Mouse (Mus musculus): ENCODE data around the gene Abcc12. TPM values are rescaled to one million over a fixed set of nuclear protein-coding genes. Genes with fewer than 3 reads are reported as not detected.

The Abcc12 gene
- polyA plus RNA-seq, 1 experiment from 2014 or later: 0.12 TPM

DNA sequence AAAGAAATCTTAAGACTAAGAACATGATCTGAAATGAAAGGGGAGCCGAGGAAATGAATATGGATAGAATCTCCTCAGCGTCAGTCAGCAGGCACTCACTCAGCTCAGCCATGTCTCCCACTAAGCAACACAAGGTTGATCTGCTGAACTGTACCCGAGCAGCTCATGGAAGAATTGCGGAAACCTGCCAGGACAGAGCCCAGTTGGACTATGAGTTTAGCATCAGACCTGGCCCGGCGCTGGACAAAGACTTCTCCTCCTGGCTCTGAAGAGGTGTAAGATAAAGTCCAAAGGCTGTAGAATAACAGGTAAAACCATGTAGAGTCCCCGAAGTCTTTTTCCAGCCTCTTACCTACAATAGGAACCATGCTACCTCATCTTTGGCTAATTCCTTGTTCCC is 17.2 kb upstream of the Abcc12 start:
- 93% methylated on average over 7 of the region's 7 CpGs for WGBS
- no peak overlapping the region for H3K4me2 ChIP-seq
- no peaks in the 10 kb centered on the region for H3K27me3 ChIP-seq (replicated peaks)
- no peak for ATAC-seq (ENCODE audit: low FRiP score)
- no peaks in the 10 kb centered on the region for H3K9me3 ChIP-seq (replicated peaks)
- H3K4me1 ChIP-seq: no peaks in the 10 kb centered on the region
- no peak overlapping the region for H3K9ac ChIP-seq (replicated peaks)
- no peak overlapping the region for H3K4me3 ChIP-seq (replicated peaks)
- no peaks in the 10 kb centered on the region for H3K36me3 ChIP-seq
- no peak overlapping the region for H3K27ac ChIP-seq (replicated peaks)

DNA sequence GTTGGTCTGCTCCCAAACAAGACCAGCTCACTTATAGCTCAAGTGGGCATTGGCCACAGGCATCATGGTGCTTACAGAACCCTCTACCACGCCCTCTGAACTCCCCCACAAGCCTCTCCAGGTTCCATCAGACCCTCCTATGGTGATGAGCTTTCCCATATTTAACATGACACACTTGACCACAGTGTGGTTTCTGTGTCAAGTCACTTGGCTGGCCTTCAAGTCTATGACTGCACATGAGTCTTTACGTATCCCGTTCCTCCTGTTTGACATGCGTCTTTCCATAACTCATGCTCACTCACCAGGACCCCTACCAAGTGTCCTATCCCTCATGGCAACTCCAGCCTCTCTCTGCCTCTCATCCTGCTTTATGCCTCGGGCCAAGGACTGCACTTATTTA is 15.2 kb upstream of the Abcc12 start:
- no peaks in the 10 kb centered on the region for H3K27me3 ChIP-seq (replicated peaks)
- H3K4me3 ChIP-seq (replicated peaks): no peak overlapping the region
- WGBS: 87% methylated on average over 5 of the region's 5 CpGs
- no peaks in the 10 kb centered on the region for H3K4me1 ChIP-seq
- ATAC-seq (ENCODE audit: low FRiP score): no peak
- H3K9me3 ChIP-seq (replicated peaks): no peaks in the 10 kb centered on the region
- no peak overlapping the region for H3K27ac ChIP-seq (replicated peaks)
- no peak overlapping the region for H3K9ac ChIP-seq (replicated peaks)
- no peak overlapping the region for H3K4me2 ChIP-seq
- H3K36me3 ChIP-seq: no peaks in the 10 kb centered on the region

DNA sequence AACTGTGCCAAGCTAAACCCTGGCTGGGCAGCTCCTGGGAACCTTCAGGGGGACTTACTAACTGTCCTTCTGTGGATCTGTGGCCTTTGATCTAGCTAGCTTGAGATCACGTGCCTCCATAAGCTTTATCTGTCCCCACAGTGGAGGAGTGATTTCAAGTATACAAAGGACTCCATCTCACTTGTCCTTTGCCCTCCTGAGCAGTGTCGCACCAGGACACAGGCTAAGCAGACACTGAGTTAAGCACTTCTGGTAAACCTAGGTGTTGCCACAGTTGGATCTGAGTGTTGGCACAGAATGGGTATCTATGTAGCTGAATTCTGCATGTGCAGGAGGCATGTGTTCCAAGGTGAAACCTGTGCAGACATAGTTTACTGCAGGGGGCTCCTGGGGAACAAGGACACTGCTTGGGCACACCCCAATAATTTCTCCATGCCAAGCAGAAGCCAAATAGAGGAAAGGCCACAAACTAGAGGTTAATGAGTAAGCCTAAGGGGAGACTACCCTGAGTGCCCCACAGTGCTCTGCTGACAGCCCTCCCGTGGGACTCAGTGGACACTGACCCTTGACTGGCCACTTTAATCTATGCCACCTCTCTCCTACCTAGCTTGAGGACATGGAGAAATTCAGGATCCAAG is 13.8 kb upstream of the Abcc12 start:
- no peaks in the 10 kb centered on the region for H3K4me1 ChIP-seq
- no peaks in the 10 kb centered on the region for H3K27me3 ChIP-seq (replicated peaks)
- ATAC-seq (ENCODE audit: low FRiP score): no peak
- no peaks in the 10 kb centered on the region for H3K36me3 ChIP-seq
- H3K9me3 ChIP-seq (replicated peaks): no peaks in the 10 kb centered on the region
- H3K27ac ChIP-seq (replicated peaks): no peak overlapping the region
- no peak overlapping the region for H3K4me3 ChIP-seq (replicated peaks)
- H3K4me2 ChIP-seq: no peak overlapping the region
- H3K9ac ChIP-seq (replicated peaks): no peak overlapping the region
- WGBS: 80% methylated on average over 3 of the region's 3 CpGs

DNA sequence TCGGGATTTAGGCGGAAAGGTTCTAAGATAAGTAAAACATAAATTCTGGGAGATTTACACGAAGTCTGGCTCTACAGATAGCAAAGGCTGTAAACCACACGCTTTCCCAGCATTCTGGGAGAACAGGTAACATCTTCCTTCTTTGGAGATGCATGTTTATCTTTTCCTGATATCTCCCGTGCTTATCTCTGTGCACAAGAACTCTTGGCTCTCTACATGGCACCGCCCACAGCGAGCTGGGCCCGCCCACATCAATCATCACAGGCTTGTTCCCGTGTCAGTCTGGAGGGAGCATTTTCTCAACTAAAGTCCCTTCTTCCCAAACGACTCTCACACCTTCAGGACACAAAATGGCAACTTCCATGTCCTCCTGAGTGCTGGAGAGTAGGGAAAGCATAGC is 12.6 kb upstream of the Abcc12 start:
- Histone ChIP-seq H3K27me3 (replicated peaks) (no peaks in the 10 kb centered on the region), H3K27ac (replicated peaks) (no peak overlapping the region), H3K4me2 (no peak overlapping the region), H3K4me1 (no peaks in the 10 kb centered on the region), H3K9me3 (replicated peaks) (no peaks in the 10 kb centered on the region), H3K4me3 (replicated peaks) (no peak overlapping the region), H3K36me3 (no peaks in the 10 kb centered on the region), H3K9ac (replicated peaks) (no peak overlapping the region)
- 62% methylated on average over 10 of the region's 10 CpGs for WGBS
- ATAC-seq (ENCODE audit: low FRiP score): no peak

DNA sequence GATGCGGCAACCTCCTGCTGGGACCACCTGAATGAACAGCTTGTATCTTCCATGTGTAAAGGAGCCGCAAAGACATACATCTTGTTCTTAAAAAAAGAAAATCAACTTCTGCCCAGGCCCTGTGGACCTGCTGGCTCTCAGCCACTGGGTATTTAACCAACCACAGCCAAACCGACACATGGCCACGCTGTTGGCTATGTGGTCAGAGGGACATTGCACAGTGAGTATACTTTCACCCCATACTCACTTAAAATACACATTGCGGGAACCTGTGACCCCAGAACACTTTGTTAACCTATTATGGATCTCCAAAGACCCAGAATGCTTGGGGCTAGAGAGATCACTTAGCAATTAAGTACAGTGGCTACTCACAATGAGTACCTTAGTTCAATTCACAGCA is 7.9 kb upstream of the Abcc12 start:
- Histone ChIP-seq H3K9me3 (replicated peaks) (no peaks in the 10 kb centered on the region), H3K4me1 (no peaks in the 10 kb centered on the region), H3K27ac (replicated peaks) (no peak overlapping the region), H3K27me3 (replicated peaks) (no peaks in the 10 kb centered on the region), H3K4me2 (no peak overlapping the region), H3K9ac (replicated peaks) (no peak overlapping the region), H3K36me3 (no peaks in the 10 kb centered on the region), H3K4me3 (replicated peaks) (no peak overlapping the region)
- 90% methylated on average over 5 of the region's 5 CpGs for WGBS
- no peak for ATAC-seq (ENCODE audit: low FRiP score)

DNA sequence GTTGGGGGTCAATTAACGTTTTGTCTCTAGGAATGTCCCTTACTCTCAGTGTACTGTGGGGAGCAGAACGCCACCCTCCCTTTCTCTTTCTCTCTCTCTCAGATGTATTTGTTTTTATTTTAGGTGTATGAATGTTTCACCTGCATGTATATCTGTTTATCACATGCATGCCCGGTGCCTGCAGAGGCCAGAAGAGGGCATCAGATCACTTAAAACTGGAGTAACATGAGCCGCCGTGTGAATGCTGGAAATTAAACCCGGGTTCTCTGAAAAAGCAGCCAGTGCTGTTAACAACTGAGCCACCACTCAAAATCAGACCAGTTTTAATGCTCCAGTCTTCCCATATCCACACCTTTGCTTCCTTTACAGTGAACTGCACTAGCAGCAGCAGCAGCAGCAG is 6.2 kb upstream of the Abcc12 start:
- ATAC-seq (ENCODE audit: low FRiP score): no peak
- H3K4me3 ChIP-seq (replicated peaks): no peak overlapping the region
- no peaks in the 10 kb centered on the region for H3K27me3 ChIP-seq (replicated peaks)
- H3K9me3 ChIP-seq (replicated peaks): no peaks in the 10 kb centered on the region
- no peak overlapping the region for H3K27ac ChIP-seq (replicated peaks)
- no peak overlapping the region for H3K4me2 ChIP-seq
- H3K36me3 ChIP-seq: no peaks in the 10 kb centered on the region
- no peak overlapping the region for H3K9ac ChIP-seq (replicated peaks)
- 53% methylated on average over 6 of the region's 6 CpGs for WGBS
- no peaks in the 10 kb centered on the region for H3K4me1 ChIP-seq

DNA sequence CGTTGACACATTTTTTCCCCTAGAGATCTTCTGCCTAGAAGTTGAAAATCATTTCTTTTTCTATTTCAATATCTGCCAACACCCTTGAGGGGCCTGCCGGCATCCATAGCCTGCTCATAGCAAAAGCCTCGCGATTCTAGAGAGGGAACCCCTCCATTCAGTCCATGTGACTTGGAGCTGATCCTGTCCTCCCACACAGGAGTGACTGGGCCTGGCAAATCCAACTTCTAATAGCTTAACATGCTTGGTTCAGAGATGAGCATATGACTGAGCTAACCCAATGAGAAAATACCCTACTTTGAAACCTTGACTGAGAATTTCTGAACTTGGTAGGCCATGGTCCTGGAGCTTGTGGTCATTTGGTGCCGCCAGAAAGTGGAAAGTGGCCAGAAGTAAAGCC is 5.6 kb upstream of the Abcc12 start:
- Histone ChIP-seq H3K9ac (replicated peaks) (no peak overlapping the region; the same call in 1 of the 2 replicates), H3K27ac (replicated peaks) (no peak overlapping the region), H3K36me3 (no peaks in the 10 kb centered on the region), H3K4me2 (peak overlapping the region; percentile 78), H3K4me1 (no peaks in the 10 kb centered on the region), H3K9me3 (replicated peaks) (no peaks in the 10 kb centered on the region), H3K27me3 (replicated peaks) (no peaks in the 10 kb centered on the region), H3K4me3 (replicated peaks) (no peak overlapping the region)
- 45% methylated on average over 5 of the region's 5 CpGs for WGBS
- no peak for ATAC-seq (ENCODE audit: low FRiP score)

DNA sequence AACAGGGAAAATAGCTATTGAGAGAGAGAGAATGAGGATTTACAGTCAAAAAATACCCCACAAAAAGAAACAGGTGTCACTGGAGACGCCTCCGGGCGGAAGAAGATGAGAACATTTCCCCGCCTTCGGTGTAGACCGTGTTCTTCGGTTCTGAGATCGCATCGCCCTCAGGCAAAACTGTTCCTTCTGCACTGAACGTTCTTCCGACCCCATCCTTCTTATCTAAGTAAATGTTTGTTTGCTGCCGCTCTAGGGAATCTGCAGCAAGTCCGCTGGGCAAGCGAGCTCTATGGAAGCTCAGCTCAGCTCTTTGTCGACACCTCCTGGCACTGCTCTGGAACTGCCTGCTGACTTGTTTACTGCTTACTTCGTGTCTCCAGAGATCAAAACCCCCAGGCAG is 5.0 kb upstream of the Abcc12 start:
- WGBS: 1% methylated on average over 16 of the region's 16 CpGs
- Histone ChIP-seq H3K27ac (replicated peaks) (peak overlapping the region; percentile 76), H3K9me3 (replicated peaks) (no peaks in the 10 kb centered on the region), H3K4me2 (peak overlapping the region; percentile 78), H3K4me1 (no peaks in the 10 kb centered on the region), H3K9ac (replicated peaks) (peak overlapping the region; percentile 42), H3K4me3 (replicated peaks) (peak overlapping the region; percentile 47), H3K36me3 (no peaks in the 10 kb centered on the region), H3K27me3 (replicated peaks) (no peaks in the 10 kb centered on the region)
- ATAC-seq (ENCODE audit: low FRiP score): peak; percentile 85

DNA sequence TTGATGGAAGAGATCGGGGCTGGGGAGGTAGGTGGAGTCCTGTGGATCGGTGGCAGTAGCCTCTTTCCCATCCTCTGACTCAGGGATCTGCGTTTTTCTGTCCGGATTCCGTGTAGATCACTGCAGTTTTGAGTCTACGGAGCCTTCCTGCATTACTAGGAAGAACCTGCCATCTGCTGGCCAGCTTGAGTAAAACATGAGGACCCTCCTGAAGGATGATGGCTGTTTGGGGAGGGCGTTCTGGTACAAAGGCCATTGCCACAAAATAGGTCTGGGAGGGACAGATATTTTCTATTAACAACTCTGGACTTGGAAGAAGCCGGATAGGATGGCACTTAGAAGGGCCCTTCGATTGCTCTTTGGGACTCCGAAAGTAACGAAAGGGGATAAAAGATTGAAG is 4.6 kb upstream of the Abcc12 start:
- peak overlapping the region; percentile 47 for H3K4me3 ChIP-seq (replicated peaks)
- peak overlapping the region; percentile 42 for H3K9ac ChIP-seq (replicated peaks)
- H3K27ac ChIP-seq (replicated peaks): peak overlapping the region; percentile 76
- H3K36me3 ChIP-seq: no peaks in the 10 kb centered on the region
- H3K4me1 ChIP-seq: no peaks in the 10 kb centered on the region
- 4% methylated on average over 11 of the region's 11 CpGs for WGBS
- H3K9me3 ChIP-seq (replicated peaks): no peaks in the 10 kb centered on the region
- peak overlapping the region; percentile 78 for H3K4me2 ChIP-seq
- ATAC-seq (ENCODE audit: low FRiP score): peak; percentile 89
- H3K27me3 ChIP-seq (replicated peaks): no peaks in the 10 kb centered on the region

DNA sequence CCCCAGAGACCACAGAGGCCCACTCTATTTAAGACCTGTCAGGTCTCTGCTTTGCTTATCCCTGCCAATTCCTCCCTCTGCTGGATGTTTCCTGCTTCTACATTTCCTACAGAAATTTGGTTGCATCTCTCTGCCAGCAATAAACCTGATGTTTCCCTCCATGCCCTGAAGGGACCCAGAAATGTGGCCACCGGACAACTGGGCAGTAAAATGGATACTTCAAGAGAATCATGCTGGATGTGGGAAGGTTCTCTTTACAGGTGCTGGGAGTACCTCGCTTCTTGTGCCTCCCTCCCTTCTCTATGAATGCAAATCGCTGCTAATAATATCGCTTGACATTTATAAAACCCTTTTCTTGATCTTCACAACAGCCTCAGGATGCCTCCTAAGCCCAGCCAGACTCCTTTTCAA is 1.4 kb upstream of the Abcc12 start:
- Histone ChIP-seq H3K4me2 (no peak overlapping the region), H3K27me3 (replicated peaks) (no peaks in the 10 kb centered on the region), H3K4me1 (peaks cover 4% of the 10 kb centered on the region; the same call in 1 of the 2 replicates), H3K9me3 (replicated peaks) (no peaks in the 10 kb centered on the region), H3K9ac (replicated peaks) (no peak overlapping the region), H3K36me3 (no peaks in the 10 kb centered on the region), H3K4me3 (replicated peaks) (no peak overlapping the region), H3K27ac (replicated peaks) (no peak overlapping the region)
- ATAC-seq (ENCODE audit: low FRiP score): no peak
- 76% methylated on average over 4 of the region's 4 CpGs for WGBS

DNA sequence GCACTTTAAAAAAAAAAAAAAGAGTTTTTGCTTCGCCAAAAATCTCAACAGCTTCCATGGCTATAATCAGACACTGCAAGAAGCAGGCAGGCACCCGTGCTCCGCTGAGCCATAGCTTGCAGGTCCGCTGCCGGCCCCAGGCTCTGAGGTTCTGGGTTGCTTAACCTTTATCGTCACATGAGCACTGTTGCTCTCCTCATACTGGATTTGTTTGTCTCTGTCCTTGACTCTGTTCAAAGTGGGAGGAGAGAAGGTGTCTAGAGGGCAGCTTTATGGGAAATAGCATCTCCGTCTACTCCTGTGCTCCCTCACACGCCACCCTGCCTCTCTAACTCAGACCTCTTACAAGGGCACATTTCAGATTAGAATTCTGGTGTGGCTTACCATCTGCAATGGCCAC is 1.8 kb downstream of the Abcc12 start:
- no peak overlapping the region for H3K4me3 ChIP-seq (replicated peaks)
- no peak for ATAC-seq (ENCODE audit: low FRiP score)
- H3K4me1 ChIP-seq: peaks cover 4% of the 10 kb centered on the region; the same call in 1 of the 2 replicates
- H3K4me2 ChIP-seq: no peak overlapping the region
- H3K27ac ChIP-seq (replicated peaks): no peak overlapping the region
- H3K9me3 ChIP-seq (replicated peaks): no peaks in the 10 kb centered on the region
- no peaks in the 10 kb centered on the region for H3K36me3 ChIP-seq
- no peak overlapping the region for H3K9ac ChIP-seq (replicated peaks)
- H3K27me3 ChIP-seq (replicated peaks): no peaks in the 10 kb centered on the region
- 78% methylated on average over 8 of the region's 8 CpGs for WGBS

DNA sequence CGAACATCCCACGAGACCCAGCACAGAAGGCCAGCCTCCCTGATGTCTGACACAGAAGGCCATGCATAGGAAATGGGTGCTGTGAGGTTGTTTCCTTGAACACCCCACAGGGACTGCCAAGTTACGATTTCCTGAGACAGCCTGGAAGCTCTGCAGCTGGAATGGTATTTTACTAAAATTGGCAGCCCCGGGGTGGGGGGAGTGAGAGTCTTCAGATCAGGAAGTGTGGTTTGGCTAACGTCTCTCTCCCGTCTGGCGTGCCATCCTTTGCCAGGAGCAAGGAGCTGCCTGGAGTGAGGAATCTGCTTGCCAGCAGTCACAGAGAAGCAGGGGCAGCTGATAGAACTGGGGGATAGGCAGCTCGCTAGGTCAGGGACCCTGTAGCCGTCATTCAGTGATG is 2.4 kb downstream of the Abcc12 start:
- 54% methylated on average over 9 of the region's 9 CpGs for WGBS
- Histone ChIP-seq H3K27ac (replicated peaks) (no peak overlapping the region), H3K9me3 (replicated peaks) (no peaks in the 10 kb centered on the region), H3K4me3 (replicated peaks) (no peak overlapping the region), H3K36me3 (no peaks in the 10 kb centered on the region), H3K27me3 (replicated peaks) (no peaks in the 10 kb centered on the region), H3K4me2 (no peak overlapping the region), H3K4me1 (peaks cover 4% of the 10 kb centered on the region; the same call in 1 of the 2 replicates), H3K9ac (replicated peaks) (no peak overlapping the region)
- ATAC-seq (ENCODE audit: low FRiP score): no peak
